Mouse (Mus musculus): ENCODE data around the gene Smim1. TPM values are rescaled to one million over a fixed set of nuclear protein-coding genes. Genes with fewer than 3 reads are reported as not detected.

Smim1 gene
- total RNA-seq, 1 experiment from 2014 or later, result 0.10 TPM

DNA sequence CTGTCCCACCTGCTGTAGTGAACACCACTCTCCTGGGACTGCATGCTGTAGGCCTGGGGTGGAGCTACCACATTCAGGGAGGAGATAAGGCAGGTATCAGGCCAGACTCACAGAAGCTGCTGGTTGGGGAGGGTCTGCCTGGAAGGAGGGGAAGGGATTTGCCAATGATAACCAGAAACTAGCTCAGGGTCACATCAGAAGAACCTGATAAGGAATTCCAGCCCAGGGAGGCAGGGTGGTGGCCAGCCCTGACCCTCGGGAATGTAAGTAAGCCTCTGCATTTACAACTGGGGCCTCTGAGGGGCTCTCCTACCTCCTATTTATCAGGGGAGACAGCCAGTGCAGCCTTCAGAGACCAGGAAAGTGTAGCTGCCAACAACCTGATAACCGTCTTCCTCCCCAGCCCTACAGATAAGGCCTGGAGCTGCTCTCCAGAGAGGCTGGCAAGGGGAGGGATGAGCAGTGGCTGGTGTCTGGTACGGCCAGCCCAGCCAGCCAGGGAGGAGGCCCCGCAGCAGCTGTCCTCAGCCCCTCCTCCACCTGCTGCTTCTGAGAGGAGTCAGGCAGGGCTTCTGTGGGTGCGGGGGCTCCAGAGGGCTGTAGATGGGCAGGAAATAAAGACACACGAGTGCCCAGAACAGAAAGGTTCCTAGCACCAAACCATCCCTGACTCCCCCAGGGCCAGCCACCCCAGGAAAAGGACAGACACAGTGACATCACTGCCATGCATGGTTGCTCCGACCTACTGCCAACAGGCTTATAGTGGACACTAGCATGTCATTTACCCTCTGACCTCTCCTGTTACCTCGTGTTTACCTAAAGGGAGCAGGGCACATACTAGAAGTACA is 2.1 kb downstream of the Smim1 start:
- ATAC-seq (replicated peaks; ENCODE audit: insufficient number of reproducible peaks, low FRiP score, low TSS enrichment, poor library complexity, severe bottlenecking), result no peak

DNA sequence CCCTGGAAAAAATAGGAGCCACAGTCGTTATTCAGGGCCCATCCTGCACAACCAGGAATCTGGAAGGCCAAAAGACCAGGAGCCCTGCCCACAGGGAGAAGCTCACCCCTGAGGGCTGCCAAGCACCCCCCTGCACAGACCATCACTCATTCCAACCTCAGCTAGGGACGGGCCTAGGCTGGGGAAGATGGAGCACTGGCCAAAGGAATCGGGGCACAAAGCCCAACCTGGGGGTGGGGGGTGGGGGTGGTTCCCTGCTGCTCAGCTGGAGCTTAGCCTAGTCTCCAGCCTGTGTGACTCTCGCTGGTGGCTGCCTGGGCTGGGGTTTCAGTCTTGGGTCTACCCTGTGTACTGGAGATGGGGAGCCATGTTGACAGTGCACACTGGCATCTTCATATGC is 3.2 kb downstream of the Smim1 start:
- ATAC-seq (replicated peaks; ENCODE audit: insufficient number of reproducible peaks, low FRiP score, low TSS enrichment, poor library complexity, severe bottlenecking), result no peak

DNA sequence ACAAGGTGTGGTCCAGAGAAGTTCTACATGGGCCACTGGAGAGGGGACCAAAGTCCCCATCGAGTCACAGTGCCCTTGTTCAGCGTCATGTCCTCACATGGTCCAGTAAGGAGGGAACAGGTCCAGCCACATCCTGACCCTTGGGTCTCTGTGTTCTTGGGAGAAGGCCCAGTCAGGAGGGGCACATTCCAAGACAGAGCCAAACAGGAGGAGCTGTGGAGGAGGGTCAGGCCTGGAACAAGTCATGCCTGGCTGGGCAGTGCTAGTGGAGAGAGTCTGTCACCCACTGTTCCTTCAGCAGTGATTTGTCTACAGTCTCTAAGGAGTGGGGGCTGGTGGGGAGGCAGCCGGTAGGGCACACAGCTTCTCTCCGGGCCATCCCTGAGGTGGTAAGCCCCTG is 3.6 kb downstream of the Smim1 start:
- no peak for ATAC-seq (replicated peaks; ENCODE audit: insufficient number of reproducible peaks, low FRiP score, low TSS enrichment, poor library complexity, severe bottlenecking)

DNA sequence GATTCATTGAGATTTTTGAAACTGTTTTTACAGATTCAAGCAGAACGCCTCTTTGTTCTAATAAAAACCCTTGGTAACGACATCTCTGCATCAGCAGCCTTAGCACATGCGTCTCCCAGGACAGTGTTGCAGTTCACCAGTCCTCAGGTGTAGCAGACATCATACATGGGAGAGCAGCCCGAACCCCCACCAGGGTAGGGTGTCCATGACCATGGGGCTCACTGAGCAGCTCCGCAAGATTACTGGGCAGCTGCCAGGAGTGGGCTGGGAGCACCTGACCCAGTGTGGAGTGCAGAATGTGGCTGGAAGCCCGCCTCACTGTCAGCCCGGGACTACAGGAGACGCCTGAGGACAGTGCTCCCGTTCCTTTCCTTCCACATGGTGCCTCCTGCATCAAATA is 4.6 kb downstream of the Smim1 start:
- ATAC-seq (replicated peaks; ENCODE audit: insufficient number of reproducible peaks, low FRiP score, low TSS enrichment, poor library complexity, severe bottlenecking), result no peak

DNA sequence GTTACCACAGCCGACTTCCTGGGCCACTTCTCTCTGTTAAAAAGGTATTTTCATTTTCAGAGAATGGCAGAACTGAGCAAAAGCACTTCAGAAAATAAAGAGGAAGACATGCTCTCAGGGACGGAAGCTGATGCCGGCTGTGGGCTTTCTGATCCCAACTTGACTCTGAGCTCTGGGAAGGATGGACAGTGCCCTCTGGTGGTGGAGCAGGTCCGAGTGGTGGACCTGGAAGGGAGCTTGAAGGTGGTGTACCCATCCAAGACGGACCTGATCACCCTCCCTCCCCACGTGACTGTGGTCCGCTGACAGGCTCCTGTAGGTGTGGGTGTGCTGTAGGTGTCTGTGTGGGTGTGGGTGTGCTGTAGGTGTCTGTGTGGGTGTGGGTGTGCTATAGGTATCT is 6.5 kb downstream of the Smim1 start:
- ATAC-seq (replicated peaks; ENCODE audit: insufficient number of reproducible peaks, low FRiP score, low TSS enrichment, poor library complexity, severe bottlenecking), result 0 out of 2 replicates have a peak, but pooled peaks have one; percentile 4

DNA sequence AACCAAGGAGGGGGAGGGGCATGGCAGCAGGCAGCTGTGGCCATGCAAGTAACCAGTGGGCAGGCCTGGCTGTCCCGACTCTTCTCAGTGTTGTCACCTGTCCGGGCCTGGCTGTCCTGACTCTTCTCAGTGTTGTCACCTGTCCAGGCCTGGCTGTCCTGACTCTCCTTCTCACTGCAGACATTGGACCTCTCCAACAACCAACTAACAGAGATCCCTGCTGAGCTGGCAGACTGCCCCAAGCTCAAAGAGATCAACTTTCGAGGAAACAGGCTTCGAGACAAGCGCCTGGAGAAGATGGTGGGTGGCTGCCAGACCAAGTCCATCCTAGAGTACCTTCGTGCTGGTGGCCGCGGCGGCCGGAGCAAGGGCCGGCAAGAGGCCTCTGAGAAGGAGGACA is 10.6 kb downstream of the Smim1 start:
- no peak for ATAC-seq (replicated peaks; ENCODE audit: insufficient number of reproducible peaks, low FRiP score, low TSS enrichment, poor library complexity, severe bottlenecking)

DNA sequence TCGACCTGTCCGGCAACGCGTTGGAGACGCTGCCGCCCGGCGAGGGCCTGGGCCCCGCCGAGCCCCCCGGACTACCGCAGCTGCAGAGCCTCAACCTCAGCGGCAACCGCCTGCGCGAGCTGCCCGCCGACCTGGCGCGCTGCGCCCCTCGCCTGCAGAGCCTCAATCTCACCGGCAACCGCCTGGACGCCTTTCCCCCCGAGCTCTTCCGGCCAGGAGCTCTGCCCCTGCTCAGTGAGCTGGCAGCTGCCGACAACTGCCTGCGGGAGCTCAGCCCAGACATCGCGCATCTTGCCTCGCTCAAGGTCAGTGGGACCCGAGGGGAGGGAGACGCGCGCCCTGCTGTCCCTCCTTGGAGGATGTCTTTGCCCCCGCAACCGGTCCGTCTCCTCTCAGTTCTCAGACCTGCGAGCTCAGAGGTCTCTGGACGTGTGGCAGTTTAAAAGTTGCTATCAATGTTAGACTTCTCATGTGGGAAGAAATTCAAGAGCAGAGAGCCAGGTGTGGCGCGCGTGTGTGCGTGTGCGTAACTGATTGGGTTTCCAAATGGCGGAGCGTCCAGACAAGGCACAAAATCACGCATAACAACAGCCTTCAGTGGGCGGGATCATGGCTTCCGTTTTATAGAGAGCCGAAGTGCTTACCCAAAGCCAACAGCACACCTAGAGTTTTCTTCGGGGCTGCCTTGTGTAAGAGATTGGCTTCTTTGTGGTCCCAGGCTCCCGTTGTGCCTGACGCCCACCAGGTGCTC is 13.7 kb downstream of the Smim1 start:
- no peak for ATAC-seq (replicated peaks; ENCODE audit: insufficient number of reproducible peaks, low FRiP score, low TSS enrichment, poor library complexity, severe bottlenecking)

DNA sequence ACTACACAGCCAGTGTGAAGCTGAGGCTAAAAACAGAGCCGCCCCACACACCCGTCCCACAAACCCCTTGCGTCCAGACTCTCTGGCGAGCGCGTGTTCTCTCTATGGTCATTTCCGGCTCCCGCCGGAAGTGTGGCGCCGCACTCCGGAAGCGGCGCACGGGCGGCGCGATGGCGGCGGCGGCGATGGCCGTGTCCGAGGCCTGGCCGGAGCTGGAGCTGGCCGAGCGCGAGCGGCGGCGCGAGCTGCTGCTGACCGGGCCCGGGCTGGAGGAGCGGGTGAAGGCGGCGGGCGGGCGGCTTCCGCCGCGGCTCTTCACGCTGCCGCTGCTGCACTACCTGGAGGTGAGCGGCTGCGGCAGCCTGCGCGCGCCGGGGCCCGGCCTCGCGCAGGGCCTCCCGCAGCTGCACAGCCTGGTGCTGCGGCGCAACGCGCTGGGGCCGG is 14.4 kb downstream of the Smim1 start, which contains the start of gene Lrrc47:
TSS of gene Lrrc47 (plus strand) at position 86 of the 444 bp plus-strand sequence.
- peak; percentile 83 for ATAC-seq (replicated peaks; ENCODE audit: insufficient number of reproducible peaks, low FRiP score, low TSS enrichment, poor library complexity, severe bottlenecking)

DNA sequence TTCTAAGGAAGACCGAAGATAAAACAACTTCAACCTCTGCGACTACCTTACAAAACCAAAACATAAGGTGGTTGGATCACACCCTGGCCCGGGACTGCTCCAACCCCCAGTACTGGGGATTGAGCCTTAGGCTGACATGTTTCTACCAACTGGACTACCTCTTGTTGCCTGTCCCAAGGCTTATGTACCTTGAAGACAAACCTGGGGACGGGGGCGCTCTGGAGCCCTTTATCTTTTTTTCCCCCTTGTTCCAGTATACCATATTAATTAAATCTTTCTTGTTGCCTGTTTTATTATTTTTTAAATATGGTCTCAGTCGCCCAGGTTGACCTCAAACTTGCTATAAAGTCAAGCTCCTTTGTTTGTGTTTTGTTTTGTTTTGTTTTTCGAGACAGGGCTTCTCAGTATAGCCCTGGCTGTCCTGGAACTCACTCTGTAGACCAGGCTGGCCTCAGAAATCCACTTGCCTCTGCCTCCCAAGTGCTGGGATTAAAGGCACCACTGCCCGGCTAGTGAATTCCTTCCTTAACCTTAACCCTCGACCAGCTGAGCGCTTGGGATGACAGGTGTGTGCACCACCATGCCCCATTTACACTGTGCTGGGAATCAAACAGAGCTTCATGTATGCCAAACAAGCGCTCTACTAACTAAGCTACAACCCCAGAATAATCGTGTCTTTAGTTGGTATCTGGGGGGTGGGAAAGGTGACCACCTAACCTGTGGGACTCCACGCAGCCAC is 15.0 kb downstream of the Smim1 start:
- ATAC-seq (replicated peaks; ENCODE audit: insufficient number of reproducible peaks, low FRiP score, low TSS enrichment, poor library complexity, severe bottlenecking), result no peak

DNA sequence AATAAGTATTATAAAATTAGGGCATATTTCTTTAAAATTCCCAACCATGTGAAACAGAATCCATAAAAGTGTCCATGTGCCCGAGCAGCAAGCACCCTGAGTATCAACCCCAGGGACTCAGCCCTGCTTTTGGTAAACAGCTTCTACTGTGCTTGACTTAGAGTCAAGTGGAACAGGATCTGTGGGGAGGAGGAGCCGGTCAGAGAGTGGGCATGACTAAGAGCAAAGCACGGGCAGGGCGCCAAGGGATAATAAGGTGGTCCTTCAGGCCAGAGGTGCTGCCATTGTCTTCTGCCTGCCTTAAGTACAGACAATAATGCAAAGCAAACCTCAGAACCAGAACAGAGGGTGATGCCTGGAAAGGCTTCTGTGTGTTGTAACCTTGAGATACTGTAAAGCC is 18.3 kb downstream of the Smim1 start:
- ATAC-seq (replicated peaks; ENCODE audit: insufficient number of reproducible peaks, low FRiP score, low TSS enrichment, poor library complexity, severe bottlenecking), result no peak

DNA sequence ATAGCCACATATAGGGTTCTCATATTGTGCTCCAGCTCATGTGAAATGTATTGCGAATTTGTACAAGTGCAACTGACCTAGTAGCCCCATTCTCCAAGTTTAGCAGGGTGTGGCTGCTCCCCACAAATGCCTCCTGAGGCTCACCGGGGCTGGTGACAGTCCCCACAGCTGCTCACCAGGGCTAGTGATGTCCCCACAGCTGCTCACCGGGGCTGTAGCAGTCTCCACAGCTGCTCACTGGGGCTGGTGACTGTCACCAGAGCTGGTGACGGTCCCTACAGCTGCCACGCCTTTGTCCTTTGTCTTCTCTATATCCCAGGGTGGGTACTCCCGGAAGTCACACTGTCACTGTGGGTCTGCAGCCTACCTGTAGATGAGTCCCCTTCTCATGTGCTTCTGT is 19.8 kb downstream of the Smim1 start:
- ATAC-seq (replicated peaks; ENCODE audit: insufficient number of reproducible peaks, low FRiP score, low TSS enrichment, poor library complexity, severe bottlenecking), result no peak

DNA sequence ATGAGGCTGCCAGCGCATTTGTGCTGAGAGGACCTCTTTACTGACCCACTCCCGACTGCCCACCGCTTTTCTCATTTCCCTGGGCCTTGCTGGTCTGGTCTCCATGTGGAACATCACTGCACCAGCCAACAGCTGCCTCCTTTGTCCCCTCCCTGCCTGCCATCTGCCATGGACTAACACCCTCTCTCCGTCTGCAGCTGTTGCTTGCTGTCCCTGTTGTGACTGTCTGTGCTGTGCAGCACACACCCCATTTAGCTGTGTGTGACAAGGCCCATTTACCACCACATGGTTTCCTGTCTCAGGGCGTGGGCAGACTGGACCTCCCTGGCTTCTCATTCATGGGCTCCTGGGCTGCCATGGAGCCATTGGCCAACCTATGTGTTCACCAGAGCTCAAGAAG is 20.5 kb downstream of the Smim1 start:
- ATAC-seq (replicated peaks; ENCODE audit: insufficient number of reproducible peaks, low FRiP score, low TSS enrichment, poor library complexity, severe bottlenecking), result no peak

DNA sequence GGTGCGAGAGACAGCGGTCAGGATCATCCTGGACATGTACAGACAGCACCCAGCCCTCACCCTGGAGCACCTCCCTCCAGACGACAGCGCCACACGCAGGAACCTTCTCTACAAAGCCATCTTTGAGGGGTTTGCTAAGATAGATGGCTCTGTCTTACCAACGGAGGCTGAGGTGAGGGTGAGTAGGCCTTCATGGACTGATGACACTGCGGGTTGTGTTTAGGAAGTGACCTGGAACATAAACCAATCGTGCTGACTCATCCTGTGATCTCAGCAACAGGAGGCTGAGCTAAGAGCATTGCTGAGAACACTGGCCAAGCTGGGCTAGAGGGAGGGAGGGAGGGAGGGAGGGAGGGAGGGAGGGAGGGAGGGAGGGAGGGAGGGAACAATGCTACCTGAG is 32.5 kb downstream of the Smim1 start:
- ATAC-seq (replicated peaks; ENCODE audit: insufficient number of reproducible peaks, low FRiP score, low TSS enrichment, poor library complexity, severe bottlenecking), result no peak

DNA sequence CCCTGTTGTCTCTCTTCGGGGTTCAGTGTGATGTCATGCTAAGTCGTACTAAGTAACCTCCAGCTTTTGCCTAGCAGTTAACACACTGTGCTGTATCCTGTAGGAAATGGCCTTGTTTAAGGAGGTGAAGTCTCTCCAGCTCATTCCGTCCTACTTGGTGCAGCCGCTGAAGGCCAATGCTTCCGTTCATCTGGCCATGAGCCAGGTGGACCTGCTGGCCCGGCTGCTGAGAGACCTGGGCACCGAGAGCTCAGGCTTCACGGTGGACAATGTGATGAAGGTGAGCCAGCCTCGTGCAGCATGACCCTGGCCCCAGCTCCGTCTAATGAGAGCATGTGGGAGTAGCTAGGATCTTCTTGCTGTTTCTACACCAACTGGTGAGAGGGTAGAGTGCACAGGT is 33.3 kb downstream of the Smim1 start:
- no peak for ATAC-seq (replicated peaks; ENCODE audit: insufficient number of reproducible peaks, low FRiP score, low TSS enrichment, poor library complexity, severe bottlenecking)

DNA sequence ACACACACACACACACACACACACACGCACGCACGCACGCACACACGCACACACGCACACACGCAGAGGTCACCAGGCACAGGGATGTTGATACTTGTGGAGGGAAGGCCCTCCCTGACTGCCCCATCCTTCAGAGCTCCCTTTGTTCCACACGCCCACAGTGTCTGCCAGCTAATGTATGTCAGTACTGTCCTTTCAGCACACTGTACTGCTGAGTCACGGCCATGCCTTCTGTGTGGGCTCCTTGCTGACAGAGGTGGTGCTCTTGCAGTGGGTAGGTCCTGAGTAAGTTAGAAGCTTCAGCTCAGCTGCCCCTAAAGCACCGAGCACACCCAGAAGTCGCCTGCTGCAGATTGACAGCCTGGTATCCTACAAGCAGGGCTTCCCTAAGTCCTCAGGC is 45.6 kb downstream of the Smim1 start:
- no peak for ATAC-seq (replicated peaks; ENCODE audit: insufficient number of reproducible peaks, low FRiP score, low TSS enrichment, poor library complexity, severe bottlenecking)

DNA sequence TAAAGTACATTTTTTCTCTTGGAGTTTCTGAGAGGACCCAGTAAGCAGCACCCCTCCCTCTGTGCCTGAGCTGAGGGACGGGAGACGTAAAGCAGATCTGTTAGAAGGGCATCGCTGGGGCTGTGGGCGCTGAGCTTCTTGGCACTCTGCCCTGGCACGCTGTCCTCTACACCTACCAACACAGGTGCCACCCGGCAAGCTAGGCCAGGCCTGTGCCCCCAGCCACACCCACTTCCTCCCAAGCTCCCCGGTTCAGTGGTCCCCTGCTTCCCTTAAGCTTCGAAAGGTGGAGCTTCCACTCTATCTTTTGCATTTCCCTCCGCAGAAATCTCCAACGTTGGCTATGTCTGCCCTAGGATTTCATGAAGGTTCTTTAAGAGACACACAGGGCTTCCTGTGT is 46.8 kb downstream of the Smim1 start:
- no peak for ATAC-seq (replicated peaks; ENCODE audit: insufficient number of reproducible peaks, low FRiP score, low TSS enrichment, poor library complexity, severe bottlenecking)

DNA sequence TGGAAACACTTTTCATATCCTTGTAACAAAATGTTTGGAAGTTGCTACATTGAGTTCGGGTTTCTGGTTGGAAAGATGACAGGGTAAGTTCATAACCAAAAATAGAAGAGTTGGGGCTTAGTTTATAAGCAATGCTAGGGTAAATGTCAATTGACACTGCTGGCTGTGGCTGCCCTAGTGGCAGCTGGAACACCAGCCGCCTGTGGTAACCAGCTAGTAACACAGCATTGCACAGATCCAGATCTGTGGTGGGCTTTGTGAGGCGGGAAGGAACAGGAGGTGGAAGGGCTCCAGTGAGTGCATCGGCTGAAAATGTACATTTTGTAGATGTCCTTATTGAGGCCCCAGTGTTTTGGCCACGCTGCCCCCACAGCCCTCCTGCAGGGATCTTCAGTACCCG is 50.3 kb downstream of the Smim1 start:
- ATAC-seq (replicated peaks; ENCODE audit: insufficient number of reproducible peaks, low FRiP score, low TSS enrichment, poor library complexity, severe bottlenecking), result no peak

DNA sequence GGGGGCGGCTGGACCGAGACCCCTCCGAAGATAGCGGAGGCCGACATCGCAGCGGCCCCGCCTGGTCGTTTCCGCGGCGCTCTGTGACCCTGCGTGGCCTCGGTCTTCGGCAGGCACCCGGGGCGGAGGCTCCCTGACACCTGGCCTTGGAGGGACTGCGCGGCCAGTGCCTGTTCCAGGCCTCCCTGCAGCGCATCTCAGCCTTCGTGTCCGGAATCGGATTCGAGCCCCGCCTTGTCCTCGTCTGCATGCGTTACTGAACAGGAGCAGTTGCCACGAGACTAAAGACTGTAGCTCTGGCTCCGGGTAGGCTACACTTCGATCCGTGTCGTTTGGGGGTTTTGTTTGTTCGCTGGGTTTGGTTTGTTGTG is 50.8 kb downstream of the Smim1 start:
- ATAC-seq (replicated peaks; ENCODE audit: insufficient number of reproducible peaks, low FRiP score, low TSS enrichment, poor library complexity, severe bottlenecking), result no peak
